Mouse (Mus musculus) midbrain, embryonic 12.5 days (tissue): ENCODE results near the gene Hacd2. TPM values are rescaled to one million over a fixed set of nuclear protein-coding genes. Genes with fewer than 3 reads are reported as not detected.

Source experiments
- ATAC-seq: fragments of 200-750 bp; cut with Nextera tagmentation; 2 replicates; pipeline ENCODE4 v1.8.0; 2017; ENCODE audit warnings: low read depth, moderate TSS enrichment, moderate library complexity; ENCODE audit not compliant: low FRiP score
- H3K27ac ChIP-seq: fragments of 300-500 bp; sonication (generic); replicated peaks from 2 replicates; pipeline ENCODE4 v1.5.1; 2016; ENCODE audit warnings: mild to moderate bottlenecking
- H3K27me3 ChIP-seq: fragments of 300-500 bp; sonication (generic); 2 replicates; pipeline ENCODE4 v1.6.1; 2016; ENCODE audit warnings: mild to moderate bottlenecking
- H3K36me3 ChIP-seq: fragments of 300-500 bp; sonication (generic); 2 replicates; pipeline ENCODE4 v1.6.1; 2016
- H3K4me1 ChIP-seq: fragments of 300-500 bp; sonication (generic); 2 replicates; pipeline ENCODE4 v1.6.1; 2016
- H3K4me2 ChIP-seq: fragments of 300-500 bp; sonication (generic); replicated peaks from 2 replicates; pipeline ENCODE4 v1.6.1; 2016; ENCODE audit warnings: mild to moderate bottlenecking, moderate library complexity
- H3K4me3 ChIP-seq: fragments of 300-500 bp; sonication (generic); 2 replicates; pipeline ENCODE4 v1.5.1; 2016; ENCODE audit warnings: mild to moderate bottlenecking
- H3K9ac ChIP-seq: fragments of 300-500 bp; sonication (generic); replicated peaks from 2 replicates; pipeline ENCODE4 v1.6.1; 2016; ENCODE audit warnings: mild to moderate bottlenecking, moderate library complexity
- H3K9me3 ChIP-seq: fragments of 300-500 bp; sonication (generic); 2 replicates; pipeline ENCODE4 v1.6.1; 2016; ENCODE audit warnings: mild to moderate bottlenecking
- WGBS: fragments of 180-500 bp; shearing (Covaris S2); methylation state at CpG from one replicate; pipeline ENCODE4 v1.1.7; 2016; 5-methylcytosine and 5-hydroxymethylcytosine counted together
- polyA plus RNA-seq: library from polyadenylated mRNA; unstranded; fragments of >200 nt; fragmentation: Nextera tagmentation; extraction: Ambion mirVana; gene quantifications from 2 replicates; pipeline ENCODE4 v1.2.1, GENCODE M21; 2016

Gene Hacd2
- polyA plus RNA-seq, 1 experiment from 2014 or later = 44.0 TPM

GRCm38 (mm10) chr16:35056786-35057185 is 34.6 kb downstream of the Hacd2 start:
- no peak for ATAC-seq
- Histone ChIP-seq H3K27ac (no peak overlapping the region), H3K36me3 (0 out of 2 replicates have a peak, but pooled peaks cover 3% of the 10 kb centered on the region), H3K9ac (no peak overlapping the region), H3K4me1 (no peaks in the 10 kb centered on the region), H3K4me2 (no peak overlapping the region), H3K27me3 (0 out of 2 replicates have a peak, but pooled peaks cover 8% of the 10 kb centered on the region), H3K4me3 (no peak overlapping the region), H3K9me3 (no peaks in the 10 kb centered on the region)
- WGBS = 91% methylated on average over 3 of the region's 3 CpGs

- H3K27ac ChIP-seq = no peak overlapping the region
- no peaks in the 10 kb centered on the region for H3K36me3 ChIP-seq
- H3K4me2 ChIP-seq = no peak overlapping the region
- no peaks in the 10 kb centered on the region for H3K9me3 ChIP-seq
- H3K27me3 ChIP-seq = no peaks in the 10 kb centered on the region
- ATAC-seq = no peak
- H3K9ac ChIP-seq = no peak overlapping the region
- 54% methylated on average over 2 of the region's 2 CpGs for WGBS
- H3K4me1 ChIP-seq = no peaks in the 10 kb centered on the region
- H3K4me3 ChIP-seq = no peak overlapping the region
Observed at GRCm38 (mm10) chr16:35061017-35061416, 38.8 kb downstream of the Hacd2 start.

GRCm38 (mm10) chr16:35065724-35066123 is 43.5 kb downstream of the Hacd2 start:
- Histone ChIP-seq H3K27ac (no peak overlapping the region), H3K27me3 (no peaks in the 10 kb centered on the region), H3K36me3 (no peaks in the 10 kb centered on the region), H3K9me3 (no peaks in the 10 kb centered on the region), H3K4me3 (no peak overlapping the region), H3K4me1 (no peaks in the 10 kb centered on the region), H3K4me2 (no peak overlapping the region), H3K9ac (no peak overlapping the region)
- WGBS = 70% methylated on average over 6 of the region's 6 CpGs
- no peak for ATAC-seq

- Histone ChIP-seq H3K9ac (no peak overlapping the region), H3K9me3 (no peaks in the 10 kb centered on the region), H3K4me2 (no peak overlapping the region), H3K36me3 (no peaks in the 10 kb centered on the region), H3K27me3 (no peaks in the 10 kb centered on the region), H3K27ac (no peak overlapping the region), H3K4me3 (no peak overlapping the region), H3K4me1 (no peaks in the 10 kb centered on the region)
- WGBS = 70% methylated on average over 8 of the region's 8 CpGs
- no peak for ATAC-seq
Observed at GRCm38 (mm10) chr16:35067095-35067494, 44.9 kb downstream of the Hacd2 start.

GRCm38 (mm10) chr16:35067631-35068030 is 45.4 kb downstream of the Hacd2 start:
- WGBS = 89% methylated on average over 3 of the region's 3 CpGs
- Histone ChIP-seq H3K9ac (no peak overlapping the region), H3K4me3 (no peak overlapping the region), H3K36me3 (no peaks in the 10 kb centered on the region), H3K4me2 (no peak overlapping the region), H3K27me3 (no peaks in the 10 kb centered on the region), H3K27ac (no peak overlapping the region), H3K4me1 (no peaks in the 10 kb centered on the region), H3K9me3 (no peaks in the 10 kb centered on the region)
- ATAC-seq = no peak

- no peak overlapping the region for H3K4me3 ChIP-seq
- 91% methylated on average over 4 of the region's 4 CpGs for WGBS
- no peak for ATAC-seq
- no peak overlapping the region for H3K9ac ChIP-seq
- H3K4me2 ChIP-seq = no peak overlapping the region
- no peaks in the 10 kb centered on the region for H3K27me3 ChIP-seq
- no peak overlapping the region for H3K27ac ChIP-seq
- H3K36me3 ChIP-seq = no peaks in the 10 kb centered on the region
- H3K9me3 ChIP-seq = no peaks in the 10 kb centered on the region
- H3K4me1 ChIP-seq = no peaks in the 10 kb centered on the region
Observed at GRCm38 (mm10) chr16:35068886-35069285, 46.7 kb downstream of the Hacd2 start.

GRCm38 (mm10) chr16:35074436-35074835 is 52.2 kb downstream of the Hacd2 start:
- H3K4me3 ChIP-seq = no peak overlapping the region
- no peaks in the 10 kb centered on the region for H3K27me3 ChIP-seq
- no peak for ATAC-seq
- no peak overlapping the region for H3K4me2 ChIP-seq
- H3K36me3 ChIP-seq = no peaks in the 10 kb centered on the region
- H3K9ac ChIP-seq = no peak overlapping the region
- no peaks in the 10 kb centered on the region for H3K4me1 ChIP-seq
- no peaks in the 10 kb centered on the region for H3K9me3 ChIP-seq
- no peak overlapping the region for H3K27ac ChIP-seq

- H3K27me3 ChIP-seq = no peaks in the 10 kb centered on the region
- no peak for ATAC-seq
- no peaks in the 10 kb centered on the region for H3K4me1 ChIP-seq
- no peaks in the 10 kb centered on the region for H3K36me3 ChIP-seq
- WGBS = 92% methylated on average over 3 of the region's 3 CpGs
- H3K27ac ChIP-seq = no peak overlapping the region
- H3K9ac ChIP-seq = no peak overlapping the region
- H3K4me2 ChIP-seq = no peak overlapping the region
- no peaks in the 10 kb centered on the region for H3K9me3 ChIP-seq
- H3K4me3 ChIP-seq = no peak overlapping the region
Observed at GRCm38 (mm10) chr16:35075643-35076042, 53.4 kb downstream of the Hacd2 start.

- Histone ChIP-seq H3K9me3 (no peaks in the 10 kb centered on the region), H3K27ac (no peak overlapping the region), H3K4me3 (no peak overlapping the region), H3K27me3 (no peaks in the 10 kb centered on the region), H3K36me3 (peaks cover 9% of the 10 kb centered on the region; the same call in 1 of the 2 replicates), H3K4me2 (no peak overlapping the region), H3K9ac (no peak overlapping the region), H3K4me1 (no peaks in the 10 kb centered on the region)
- no peak for ATAC-seq
Observed at GRCm38 (mm10) chr16:35093500-35093899, 71.3 kb downstream of the Hacd2 start.

- no peaks in the 10 kb centered on the region for H3K9me3 ChIP-seq
- WGBS = 97% methylated on average over 3 of the region's 3 CpGs
- H3K9ac ChIP-seq = no peak overlapping the region
- no peaks in the 10 kb centered on the region for H3K4me1 ChIP-seq
- H3K27ac ChIP-seq = no peak overlapping the region
- no peak for ATAC-seq
- H3K36me3 ChIP-seq = peaks cover 9% of the 10 kb centered on the region; the same call in 1 of the 2 replicates
- no peaks in the 10 kb centered on the region for H3K27me3 ChIP-seq
- no peak overlapping the region for H3K4me2 ChIP-seq
- H3K4me3 ChIP-seq = no peak overlapping the region
Observed at GRCm38 (mm10) chr16:35097870-35098530, 75.8 kb downstream of the Hacd2 start.

GRCm38 (mm10) chr16:35101751-35102420 is 79.7 kb downstream of the Hacd2 start:
- no peaks in the 10 kb centered on the region for H3K4me1 ChIP-seq
- H3K9me3 ChIP-seq = no peaks in the 10 kb centered on the region
- H3K9ac ChIP-seq = no peak overlapping the region
- 85% methylated on average over 12 of the region's 12 CpGs for WGBS
- no peak overlapping the region for H3K4me3 ChIP-seq
- no peak overlapping the region for H3K4me2 ChIP-seq
- H3K36me3 ChIP-seq = peaks cover 4% of the 10 kb centered on the region; the same call in 1 of the 2 replicates
- no peak overlapping the region for H3K27ac ChIP-seq
- H3K27me3 ChIP-seq = no peaks in the 10 kb centered on the region
- no peak for ATAC-seq

GRCm38 (mm10) chr16:35102866-35103620 is 80.8 kb downstream of the Hacd2 start:
- ATAC-seq = no peak
- H3K27me3 ChIP-seq = no peaks in the 10 kb centered on the region

More at GRCm38 (mm10) chr16:35102866-35103620, 80.8 kb downstream of the Hacd2 start:
- H3K4me3 ChIP-seq = no peak overlapping the region
- WGBS = 82% methylated on average over 7 of the region's 7 CpGs
- peaks cover 9% of the 10 kb centered on the region; the same call in 1 of the 2 replicates for H3K36me3 ChIP-seq
- H3K4me1 ChIP-seq = no peaks in the 10 kb centered on the region
- no peak overlapping the region for H3K4me2 ChIP-seq
- H3K9ac ChIP-seq = no peak overlapping the region
- no peak overlapping the region for H3K27ac ChIP-seq
- no peaks in the 10 kb centered on the region for H3K9me3 ChIP-seq
